Mouse (Mus musculus) ES-Bruce4 (cell line): ENCODE results near the gene Hoxb3.

Source experiments
- CTCF ChIP-seq: IDR thresholded peaks from one replicate; pipeline ENCODE4 v1.8.1; 2011; ENCODE audit warnings: low read depth, low read length
- EP300 ChIP-seq: IDR thresholded peaks from 2 replicates; pipeline ENCODE4 v1.6.1; 2011; ENCODE audit warnings: low read depth, low read length; ENCODE audit not compliant: insufficient read depth
- POLR2A ChIP-seq: IDR thresholded peaks from one replicate; pipeline ENCODE4 v1.8.1; 2011; ENCODE audit warnings: low read length; ENCODE audit not compliant: insufficient read depth

- TF ChIP-seq CTCF (no peak), POLR2A (no peak), EP300 (no peak)
These were observed 16.2 kb upstream of the Hoxb3 start for GRCm38 (mm10) chr11:96306908-96307269.
